8 mouse cellular contexts compared by ENCODE assay signal in genomic region chr5:125405546-125406248, GRCm38 (mm10). TPM values are rescaled to one million over a fixed set of nuclear protein-coding genes. Genes with fewer than 3 reads are reported as not detected.
A peak's percentile ranks its signal among the peaks of the same experiment; 100 is the strongest.
DNase-seq lines count a peak whose midpoint lies in the region; ATAC-seq lines count a peak whose summit lies in the region.

No protein-coding gene starts in this region.

- peak; percentile 92 for DNase-seq in CD4-positive, CD25-positive, alpha-beta regulatory T cell, adult 2 months (ENCODE audit: low read depth, low spot score)
- peak; percentile 85 for DNase-seq in brain, embryonic 18.5 days (ENCODE audit: low read depth, low spot score)
- peak; percentile 89 for DNase-seq in forebrain, embryonic 10.5 days (ENCODE audit: extremely low spot score, low spot score)
- DNase-seq in kidney, postnatal 14 days: peak; percentile 92
- DNase-seq in liver, embryonic 13.5 days: peak; percentile 76
- peak; percentile 94 for DNase-seq in neural tube, embryonic 10.5 days (ENCODE audit: extremely low spot score, low spot score)

- ATAC-seq in heart, embryonic 15.5 days (replicated peaks; ENCODE audit: insufficient number of reproducible peaks, insufficient read depth, low FRiP score, low read depth): peak; percentile 51; the same call in 1 of the 2 replicates
- ATAC-seq in liver, embryonic 13.5 days (ENCODE audit: low read depth): peak; percentile 39
- peak; percentile 54 for ATAC-seq in stomach, embryonic 15.5 days (ENCODE audit: insufficient read depth, low FRiP score, low read depth)

- under 1% methylated on average over 31 of the region's 31 CpGs for WGBS in forebrain, embryonic 10.5 days
- under 1% methylated on average over 31 of the region's 31 CpGs for WGBS in heart, embryonic 15.5 days
- under 1% methylated on average over 31 of the region's 31 CpGs for WGBS in liver, embryonic 13.5 days (ENCODE audit: insufficient replicate concordance)
- WGBS in stomach, embryonic 15.5 days: under 1% methylated on average over 31 of the region's 31 CpGs

- peak overlapping the region; percentile 84 for H3K4me2 ChIP-seq in heart, embryonic 15.5 days
- H3K4me2 ChIP-seq in liver, embryonic 13.5 days: peak overlapping the region; percentile 79
- peak overlapping the region; percentile 82 for H3K4me2 ChIP-seq in stomach, embryonic 15.5 days

- H3K27me3 ChIP-seq in forebrain, embryonic 10.5 days (ENCODE audit: poor library complexity, severe bottlenecking): peaks cover 13% of the 10 kb centered on the region; the same call in 1 of the 2 replicates
- no peaks in the 10 kb centered on the region for H3K27me3 ChIP-seq in heart, embryonic 15.5 days
- H3K27me3 ChIP-seq in liver, embryonic 13.5 days: peaks cover 23% of the 10 kb centered on the region
- H3K27me3 ChIP-seq in stomach, embryonic 15.5 days (replicated peaks): no peaks in the 10 kb centered on the region

- peak overlapping the region; percentile 71 for H3K9ac ChIP-seq in heart, embryonic 15.5 days
- peak overlapping the region; percentile 76 for H3K9ac ChIP-seq in liver, embryonic 13.5 days
- H3K9ac ChIP-seq in stomach, embryonic 15.5 days: peak overlapping the region; percentile 45; the same call in 1 of the 2 replicates

- H3K36me3 ChIP-seq in forebrain, embryonic 10.5 days (replicated peaks): no peaks in the 10 kb centered on the region
- H3K36me3 ChIP-seq in heart, embryonic 15.5 days: no peaks in the 10 kb centered on the region
- H3K36me3 ChIP-seq in liver, embryonic 13.5 days: no peaks in the 10 kb centered on the region
- H3K36me3 ChIP-seq in stomach, embryonic 15.5 days: no peaks in the 10 kb centered on the region

- H3K9me3 ChIP-seq in forebrain, embryonic 10.5 days: no peaks in the 10 kb centered on the region
- no peaks in the 10 kb centered on the region for H3K9me3 ChIP-seq in heart, embryonic 15.5 days (replicated peaks)
- H3K9me3 ChIP-seq in liver, embryonic 13.5 days (replicated peaks): no peaks in the 10 kb centered on the region
- no peaks in the 10 kb centered on the region for H3K9me3 ChIP-seq in stomach, embryonic 15.5 days

- H3K4me3 ChIP-seq in forebrain, embryonic 10.5 days: peak overlapping the region; percentile 66
- peak overlapping the region; percentile 68 for H3K4me3 ChIP-seq in heart, embryonic 15.5 days
- peak overlapping the region; percentile 72 for H3K4me3 ChIP-seq in liver, embryonic 13.5 days (replicated peaks)
- peak overlapping the region; percentile 60 for H3K4me3 ChIP-seq in stomach, embryonic 15.5 days (replicated peaks)

- H3K4me1 ChIP-seq in forebrain, embryonic 10.5 days: peaks cover 55% of the 10 kb centered on the region
- H3K4me1 ChIP-seq in heart, embryonic 15.5 days (replicated peaks): peaks cover 29% of the 10 kb centered on the region
- peaks cover 63% of the 10 kb centered on the region for H3K4me1 ChIP-seq in liver, embryonic 13.5 days (replicated peaks)
- H3K4me1 ChIP-seq in stomach, embryonic 15.5 days: peaks cover 17% of the 10 kb centered on the region

- peak overlapping the region; percentile 89 for H3K27ac ChIP-seq in forebrain, embryonic 10.5 days
- peak overlapping the region; percentile 92 for H3K27ac ChIP-seq in heart, embryonic 15.5 days
- peak overlapping the region; percentile 85 for H3K27ac ChIP-seq in liver, embryonic 13.5 days
- H3K27ac ChIP-seq in stomach, embryonic 15.5 days: peak overlapping the region; percentile 90

RNA-seq across cellular contexts. Expression of gene Ubc, which starts 15.7 kb away (rescaled TPM):
- 931 and 967 TPM in 2 replicates for polyA plus RNA-seq in forebrain, embryonic 10.5 days (2016; fragmentation: Nextera tagmentation; extraction: Ambion mirVana)
- 782 and 963 TPM in 2 replicates for polyA plus RNA-seq in heart, embryonic 15.5 days (2015; fragmentation: Nextera tagmentation; extraction: Ambion mirVana)
- 517 and 564 TPM in 2 replicates for polyA plus RNA-seq in liver, embryonic 13.5 days (2015; fragmentation: Nextera tagmentation; extraction: Ambion mirVana)
- 893 and 1,069 TPM in 2 replicates for polyA plus RNA-seq in stomach, embryonic 15.5 days (2015; fragmentation: Nextera tagmentation; extraction: Ambion mirVana)

RNA-seq across cellular contexts. Expression of gene Gm10382, which starts 16.6 kb away (rescaled TPM):
- 0.21 and 0.38 TPM in 2 replicates for polyA plus RNA-seq in forebrain, embryonic 10.5 days (2016; fragmentation: Nextera tagmentation; extraction: Ambion mirVana)
- polyA plus RNA-seq in heart, embryonic 15.5 days (2015; fragmentation: Nextera tagmentation; extraction: Ambion mirVana): 0.30 and 0.48 TPM in 2 replicates
- 0.10 and 0.21 TPM in 2 replicates for polyA plus RNA-seq in liver, embryonic 13.5 days (2015; fragmentation: Nextera tagmentation; extraction: Ambion mirVana)
- 0.21 and 0.67 TPM in 2 replicates for polyA plus RNA-seq in stomach, embryonic 15.5 days (2015; fragmentation: Nextera tagmentation; extraction: Ambion mirVana)

RNA-seq across cellular contexts. Expression of gene Dhx37, which starts 28.2 kb away (rescaled TPM):
- polyA plus RNA-seq in forebrain, embryonic 10.5 days (2016; fragmentation: Nextera tagmentation; extraction: Ambion mirVana): 21.4 and 22.2 TPM in 2 replicates
- 7.0 and 10.4 TPM in 2 replicates for polyA plus RNA-seq in heart, embryonic 15.5 days (2015; fragmentation: Nextera tagmentation; extraction: Ambion mirVana)
- 5.8 and 6.2 TPM in 2 replicates for polyA plus RNA-seq in liver, embryonic 13.5 days (2015; fragmentation: Nextera tagmentation; extraction: Ambion mirVana)
- 10.8 and 11.5 TPM in 2 replicates for polyA plus RNA-seq in stomach, embryonic 15.5 days (2015; fragmentation: Nextera tagmentation; extraction: Ambion mirVana)

RNA-seq across cellular contexts. Expression of gene Bri3bp, which starts 35.7 kb away (rescaled TPM):
- 56.5 and 57.6 TPM in 2 replicates for polyA plus RNA-seq in forebrain, embryonic 10.5 days (2016; fragmentation: Nextera tagmentation; extraction: Ambion mirVana)
- polyA plus RNA-seq in heart, embryonic 15.5 days (2015; fragmentation: Nextera tagmentation; extraction: Ambion mirVana): 36.5 and 40.7 TPM in 2 replicates
- polyA plus RNA-seq in liver, embryonic 13.5 days (2015; fragmentation: Nextera tagmentation; extraction: Ambion mirVana): 30.7 and 31.8 TPM in 2 replicates
- 45.5 and 46.6 TPM in 2 replicates for polyA plus RNA-seq in stomach, embryonic 15.5 days (2015; fragmentation: Nextera tagmentation; extraction: Ambion mirVana)

Comparison
In these comparisons a context has a peak if more than half of its experiments do, and no peak if none do; other contexts are left out.
1. Peak in every context shown above with its lines: DNase-seq, ATAC-seq, H3K4me3 ChIP-seq and H3K27ac ChIP-seq.